ENCODE assay signal across 19 mouse cellular contexts in genomic region chr11:58210321-58210886, GRCm38 (mm10). TPM values are rescaled to one million over a fixed set of nuclear protein-coding genes. Genes with fewer than 3 reads are reported as not detected.
A peak's percentile ranks its signal among the peaks of the same experiment; 100 is the strongest.
DNase-seq lines count a peak whose midpoint lies in the region; ATAC-seq and TF ChIP-seq lines count a peak whose summit lies in the region.
"Had no signal": no experiment of that assay in that cellular context is flagged by ENCODE, and none has a peak within 500 bp of the region (broad histone marks: within the 10 kb centered on the region; RNA-seq: fewer than 3 reads in every experiment).

No protein-coding gene starts in this region.

- ATAC-seq in liver, embryonic 12.5 days, result no peak
- no peak for ATAC-seq in liver, postnatal 0 days
- peak; percentile 10 for ATAC-seq in inflammation-experienced regulatory T-cells, adult 6 months
- no peak for ATAC-seq in kidney, embryonic 15.5 days (replicated peaks; ENCODE audit: low FRiP score)

- TF ChIP-seq EP300 in liver, postnatal 0 days (IDR thresholded peaks at IDR 0.05; ENCODE audit: low read depth), result no peak

- H3K4me1 ChIP-seq in liver, embryonic 12.5 days, result peaks cover 45% of the 10 kb centered on the region
- peaks cover 17% of the 10 kb centered on the region for H3K4me1 ChIP-seq in liver, postnatal 0 days (ENCODE audit: insufficient read depth)
- H3K4me1 ChIP-seq in E14TG2a.4 (replicated peaks; ENCODE audit: low read depth, low read length), result peaks cover 38% of the 10 kb centered on the region
- peaks cover 9% of the 10 kb centered on the region for H3K4me1 ChIP-seq in kidney, embryonic 15.5 days
- H3K4me1 ChIP-seq: intestine, embryonic 15.5 days had no signal

- TF ChIP-seq CTCF in liver, postnatal 0 days (IDR thresholded peaks at IDR 0.05; ENCODE audit: low read depth), result no peak
- no peak for TF ChIP-seq CTCF in E14TG2a.4 (conservative IDR thresholded peaks at IDR 0.05; ENCODE audit: low read length)

- no peak for DNase-seq in liver, postnatal 0 days
- DNase-seq in thymus, postnatal 4 days, result peak; percentile 58
- DNase-seq in embryo, embryonic 9.5 days (ENCODE audit: extremely low spot score), result no peak
- DNase-seq: cerebellum, postnatal 10 days; embryo, embryonic 11 days; gastrocnemius, postnatal 14 days; heart, postnatal 4 days; layer of hippocampus, postnatal 36 days; left cerebral cortex, postnatal 4 days; lung, postnatal 10 days; spleen, adult 18-20 months had no signal

- no peak overlapping the region for H3K4me2 ChIP-seq in liver, embryonic 12.5 days
- H3K4me2 ChIP-seq in liver, postnatal 0 days (ENCODE audit: low read depth, low read length), result no peak overlapping the region
- no peak overlapping the region for H3K4me2 ChIP-seq in kidney, embryonic 15.5 days
- H3K4me2 ChIP-seq: forebrain, embryonic 12.5 days; intestine, embryonic 15.5 days; neural tube, embryonic 12.5 days had no signal

- 67% methylated on average over 1 of the region's 1 CpGs for WGBS in liver, embryonic 12.5 days (ENCODE audit: insufficient replicate concordance)
- WGBS in liver, postnatal 0 days (ENCODE audit: insufficient replicate concordance), result 67% methylated on average over 1 of the region's 1 CpGs
- 91% methylated on average over 1 of the region's 1 CpGs for WGBS in kidney, embryonic 15.5 days

- no peaks in the 10 kb centered on the region for H3K9me3 ChIP-seq in liver, embryonic 12.5 days (replicated peaks)
- H3K9me3 ChIP-seq in liver, postnatal 0 days (ENCODE audit: low read length), result no peaks in the 10 kb centered on the region
- H3K9me3 ChIP-seq in E14TG2a.4 (ENCODE audit: low read length), result no peaks in the 10 kb centered on the region
- H3K9me3 ChIP-seq in kidney, embryonic 15.5 days (replicated peaks), result no peaks in the 10 kb centered on the region
- H3K9me3 ChIP-seq: forebrain, embryonic 12.5 days; heart, embryonic 10.5 days; intestine, embryonic 15.5 days; neural tube, embryonic 12.5 days had no signal

- no peaks in the 10 kb centered on the region for H3K36me3 ChIP-seq in liver, embryonic 12.5 days
- H3K36me3 ChIP-seq in liver, postnatal 0 days (replicated peaks; ENCODE audit: insufficient read depth, low read length), result peaks cover 20% of the 10 kb centered on the region
- no peaks in the 10 kb centered on the region for H3K36me3 ChIP-seq in E14TG2a.4 (ENCODE audit: insufficient read depth, low read length)
- no peaks in the 10 kb centered on the region for H3K36me3 ChIP-seq in kidney, embryonic 15.5 days
- H3K36me3 ChIP-seq: forebrain, embryonic 12.5 days; heart, embryonic 10.5 days; neural tube, embryonic 12.5 days had no signal

- H3K4me3 ChIP-seq in liver, embryonic 12.5 days, result no peak overlapping the region
- no peak overlapping the region for H3K4me3 ChIP-seq in liver, postnatal 0 days (ENCODE audit: low read depth, low read length)
- H3K4me3 ChIP-seq in E14TG2a.4 (replicated peaks; ENCODE audit: low read length), result 0 out of 2 replicates have a peak overlapping the region, but pooled peaks have one; percentile 32
- no peak overlapping the region for H3K4me3 ChIP-seq in kidney, embryonic 15.5 days (replicated peaks)
- H3K4me3 ChIP-seq: forebrain, embryonic 12.5 days; heart, embryonic 10.5 days; intestine, embryonic 15.5 days; neural tube, embryonic 12.5 days had no signal

- no peak overlapping the region for H3K9ac ChIP-seq in liver, embryonic 12.5 days
- no peak overlapping the region for H3K9ac ChIP-seq in liver, postnatal 0 days (replicated peaks)
- no peak overlapping the region for H3K9ac ChIP-seq in kidney, embryonic 15.5 days
- H3K9ac ChIP-seq: forebrain, embryonic 12.5 days; intestine, embryonic 15.5 days; neural tube, embryonic 12.5 days had no signal

- no peaks in the 10 kb centered on the region; the same call in 1 of the 2 replicates for H3K27me3 ChIP-seq in liver, embryonic 12.5 days (replicated peaks)
- no peaks in the 10 kb centered on the region for H3K27me3 ChIP-seq in liver, postnatal 0 days (ENCODE audit: insufficient read depth, low read length)
- H3K27me3 ChIP-seq in E14TG2a.4 (ENCODE audit: insufficient read depth, low read length), result peaks cover 68% of the 10 kb centered on the region
- no peaks in the 10 kb centered on the region for H3K27me3 ChIP-seq in kidney, embryonic 15.5 days
- H3K27me3 ChIP-seq: forebrain, embryonic 12.5 days; intestine, embryonic 15.5 days; neural tube, embryonic 12.5 days had no signal

- peak overlapping the region; percentile 63; the same call in 1 of the 2 replicates for H3K27ac ChIP-seq in liver, embryonic 12.5 days
- H3K27ac ChIP-seq in liver, postnatal 0 days (ENCODE audit: low read depth), result no peak overlapping the region
- no peak overlapping the region for H3K27ac ChIP-seq in kidney, embryonic 15.5 days
- H3K27ac ChIP-seq: forebrain, embryonic 12.5 days; intestine, embryonic 15.5 days; neural tube, embryonic 12.5 days had no signal

RNA-seq across cellular contexts. Expression of gene Irgm2, which starts 11.0 kb away (rescaled TPM):
- polyA plus RNA-seq in liver, embryonic 12.5 days (2016; fragmentation: Nextera tagmentation; extraction: Ambion mirVana), result 2.9 and 3.0 TPM in 2 replicates
- 17.2 and 18.2 TPM in 2 replicates for polyA plus RNA-seq in liver, postnatal 0 days (2015; fragmentation: Nextera tagmentation; extraction: Ambion mirVana)
- polyA plus RNA-seq in inflammation-experienced regulatory T-cells, adult 6 months (2017; shearing (Covaris generic)), result 10 to 100 TPM; 47.5 to 49.5 (median 48.5) TPM
- polyA plus RNA-seq in kidney, embryonic 15.5 days (2015; fragmentation: Nextera tagmentation; extraction: Ambion mirVana), result 2.1 and 2.4 TPM in 2 replicates

RNA-seq across cellular contexts. Expression of gene Igtp, which starts 11.0 kb away (rescaled TPM):
- 6.3 and 6.4 TPM in 2 replicates for polyA plus RNA-seq in liver, embryonic 12.5 days (2016; fragmentation: Nextera tagmentation; extraction: Ambion mirVana)
- 42.4 and 43.7 TPM in 2 replicates for polyA plus RNA-seq in liver, postnatal 0 days (2015; fragmentation: Nextera tagmentation; extraction: Ambion mirVana)
- polyA plus RNA-seq in inflammation-experienced regulatory T-cells, adult 6 months (2017; shearing (Covaris generic)), result 100 to 1,000 TPM; 300 to 422 (median 383) TPM
- polyA plus RNA-seq in kidney, embryonic 15.5 days (2015; fragmentation: Nextera tagmentation; extraction: Ambion mirVana), result 4.5 and 4.6 TPM in 2 replicates

RNA-seq across cellular contexts. Expression of gene Mrpl22, which starts 38.9 kb away (rescaled TPM):
- polyA plus RNA-seq in liver, embryonic 12.5 days (2016; fragmentation: Nextera tagmentation; extraction: Ambion mirVana), result 129 and 137 TPM in 2 replicates
- 87.7 and 87.9 TPM in 2 replicates for polyA plus RNA-seq in liver, postnatal 0 days (2015; fragmentation: Nextera tagmentation; extraction: Ambion mirVana)
- polyA plus RNA-seq in inflammation-experienced regulatory T-cells, adult 6 months (2017; shearing (Covaris generic)), result 10 to 100 TPM; 58.3 to 73.6 (median 64.8) TPM
- 145 TPM in 2 replicates for polyA plus RNA-seq in kidney, embryonic 15.5 days (2015; fragmentation: Nextera tagmentation; extraction: Ambion mirVana)

RNA-seq across cellular contexts. Expression of gene Gemin5, which starts 42.1 kb away (rescaled TPM):
- polyA plus RNA-seq in liver, embryonic 12.5 days (2016; fragmentation: Nextera tagmentation; extraction: Ambion mirVana), result 25.4 and 26.0 TPM in 2 replicates
- polyA plus RNA-seq in liver, postnatal 0 days (2015; fragmentation: Nextera tagmentation; extraction: Ambion mirVana), result 4.2 and 5.3 TPM in 2 replicates
- polyA plus RNA-seq in inflammation-experienced regulatory T-cells, adult 6 months (2017; shearing (Covaris generic)), result 1 to 10 TPM; 5.7 to 6.4 (median 5.9) TPM
- polyA plus RNA-seq in kidney, embryonic 15.5 days (2015; fragmentation: Nextera tagmentation; extraction: Ambion mirVana), result 24.5 and 24.7 TPM in 2 replicates
